Mouse (Mus musculus) liver, embryonic 14.5 days (tissue): ENCODE measurements around the gene Apool. TPM values are rescaled to one million over a fixed set of nuclear protein-coding genes. Genes with fewer than 3 reads are reported as not detected.
"Not testable (repeated sequence)": the region's sequence is repeated elsewhere in the genome, so short reads cannot be mapped to it uniquely, and the experiment has no call there.

Experiments used
- ATAC-seq: fragments of 200-750 bp; cut with Nextera tagmentation; 2 replicates; pipeline ENCODE4 v1.8.0; 2017; ENCODE audit warnings: moderate number of reproducible peaks, mild to moderate bottlenecking, moderate library complexity; ENCODE audit not compliant: insufficient read depth
- DNase-seq, 3 experiments: peaks; one replicate each; pipeline ENCODE4 v3.0.0-alpha.2; 2012 to 2013; ENCODE audit warnings: low read depth in 3 of 3, low spot score in 3 of 3
- H3K27ac ChIP-seq: fragments of 300-500 bp; sonication (generic); 2 replicates; pipeline ENCODE4 v1.5.1; 2014; ENCODE audit warnings: moderate library complexity, mild to moderate bottlenecking, control low read depth, inconsistent platforms
- H3K27me3 ChIP-seq: fragments of 300-500 bp; sonication (generic); 2 replicates; pipeline ENCODE4 v1.6.1; 2014; ENCODE audit warnings: mild to moderate bottlenecking, low read length, moderate library complexity; ENCODE audit not compliant: control insufficient read depth, insufficient read depth
- H3K36me3 ChIP-seq: fragments of 300-500 bp; sonication (generic); replicated peaks from 2 replicates; pipeline ENCODE4 v1.6.1; 2014; ENCODE audit warnings: low read depth; ENCODE audit not compliant: control insufficient read depth, insufficient read depth
- H3K4me1 ChIP-seq, 2 experiments: fragments of 200-500 bp in 1 of 2; fragments of 300-500 bp in 1 of 2; sonication (generic) in 1 of 2; replicated peaks; 2 replicates each; pipeline ENCODE4 v1.6.1; 2012 to 2014; ENCODE audit warnings: antibody characterized with exemption in 1 of 2, inconsistent platforms in 1 of 2, low read length in 1 of 2; ENCODE audit not compliant: control insufficient read depth in 2 of 2, insufficient read depth in 2 of 2
- H3K4me2 ChIP-seq: fragments of 300-500 bp; sonication (generic); 2 replicates; pipeline ENCODE4 v1.6.1; 2014; ENCODE audit warnings: low read depth, mild to moderate bottlenecking, control low read depth, moderate library complexity
- H3K4me3 ChIP-seq, 2 experiments: fragments of 200-500 bp in 1 of 2; fragments of 300-500 bp in 1 of 2; sonication (generic) in 1 of 2; 2 replicates each; pipeline ENCODE4 v1.5.1; 2012 to 2014; ENCODE audit warnings: low read depth in 2 of 2, low read length in 2 of 2, mild to moderate bottlenecking in 2 of 2, control low read depth in 1 of 2, inconsistent platforms in 1 of 2, moderate library complexity in 1 of 2; ENCODE audit not compliant: insufficient read depth in 1 of 2
- H3K9ac ChIP-seq: fragments of 300-500 bp; sonication (generic); replicated peaks from 2 replicates; pipeline ENCODE4 v1.6.1; 2014; ENCODE audit warnings: mild to moderate bottlenecking, control low read depth, moderate library complexity
- H3K9me3 ChIP-seq: fragments of 300-500 bp; sonication (generic); 2 replicates; pipeline ENCODE4 v1.6.1; 2016; ENCODE audit warnings: low read length, mixed read lengths; ENCODE audit not compliant: control insufficient read depth
- CTCF ChIP-seq: IDR thresholded peaks from 2 replicates; pipeline ENCODE4 v1.5.1; 2016; ENCODE audit warnings: antibody characterized with exemption, low read depth, control low read depth
- EP300 ChIP-seq: IDR thresholded peaks from 2 replicates; pipeline ENCODE4 v1.6.1; 2016; ENCODE audit warnings: antibody characterized with exemption, low read depth
- WGBS: fragments of 180-500 bp; shearing (Covaris S2); extraction: QIAGEN DNeasy Blood & Tissue Kit; methylation state at CpG from one replicate; pipeline ENCODE4 v1.1.7; 2014; ENCODE audit not compliant: insufficient replicate concordance; 5-methylcytosine and 5-hydroxymethylcytosine counted together
- polyA plus RNA-seq, 2 experiments: library from polyadenylated mRNA; depleted of rRNA in 1 of 2; stranded (reverse) in 1 of 2; unstranded in 1 of 2; fragments of >200 nt; fragmentation: Nextera tagmentation in 1 of 2; extraction: Ambion mirVana in 1 of 2; gene quantifications; 2 replicates each; pipeline versions ENCODE4 v1.2.1 to v1.2.3; 2012 to 2014

Apool gene
- polyA plus RNA-seq, 2 experiments, result 7.8 to 22.7 TPM

DNA sequence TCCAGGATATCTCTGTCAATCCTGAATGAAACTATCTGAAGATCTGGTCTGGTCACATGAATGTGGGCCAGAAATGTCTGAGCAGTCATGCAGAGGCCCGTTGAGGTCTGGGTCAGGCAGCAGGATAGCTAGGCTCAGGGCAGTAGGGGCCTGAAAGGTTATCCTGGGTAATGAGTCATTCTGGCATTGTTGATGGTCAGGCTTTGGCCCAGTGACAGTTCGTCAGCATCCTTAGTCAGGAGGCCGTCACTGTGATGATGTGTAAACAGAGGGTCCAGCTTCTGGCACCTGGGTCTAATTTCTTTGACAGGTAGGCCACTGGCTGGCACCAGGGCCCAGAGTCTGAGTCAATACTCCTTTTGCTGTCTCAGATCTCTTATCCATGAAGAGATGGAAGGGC is 28.4 kb downstream of the Apool start:
- no peak overlapping the region for H3K9ac ChIP-seq
- no peak overlapping the region for H3K4me3 ChIP-seq
- no peaks in the 10 kb centered on the region for H3K27me3 ChIP-seq
- TF ChIP-seq CTCF (no peak), EP300 (no peak)
- H3K4me2 ChIP-seq, result no peak overlapping the region
- ATAC-seq (no peak), DNase-seq (no peak)
- no peaks in the 10 kb centered on the region for H3K9me3 ChIP-seq
- WGBS, result 68% methylated on average over 3 of the region's 3 CpGs
- no peaks in the 10 kb centered on the region for H3K36me3 ChIP-seq
- H3K4me1 ChIP-seq, result no peaks in the 10 kb centered on the region
- H3K27ac ChIP-seq, result no peak overlapping the region

DNA sequence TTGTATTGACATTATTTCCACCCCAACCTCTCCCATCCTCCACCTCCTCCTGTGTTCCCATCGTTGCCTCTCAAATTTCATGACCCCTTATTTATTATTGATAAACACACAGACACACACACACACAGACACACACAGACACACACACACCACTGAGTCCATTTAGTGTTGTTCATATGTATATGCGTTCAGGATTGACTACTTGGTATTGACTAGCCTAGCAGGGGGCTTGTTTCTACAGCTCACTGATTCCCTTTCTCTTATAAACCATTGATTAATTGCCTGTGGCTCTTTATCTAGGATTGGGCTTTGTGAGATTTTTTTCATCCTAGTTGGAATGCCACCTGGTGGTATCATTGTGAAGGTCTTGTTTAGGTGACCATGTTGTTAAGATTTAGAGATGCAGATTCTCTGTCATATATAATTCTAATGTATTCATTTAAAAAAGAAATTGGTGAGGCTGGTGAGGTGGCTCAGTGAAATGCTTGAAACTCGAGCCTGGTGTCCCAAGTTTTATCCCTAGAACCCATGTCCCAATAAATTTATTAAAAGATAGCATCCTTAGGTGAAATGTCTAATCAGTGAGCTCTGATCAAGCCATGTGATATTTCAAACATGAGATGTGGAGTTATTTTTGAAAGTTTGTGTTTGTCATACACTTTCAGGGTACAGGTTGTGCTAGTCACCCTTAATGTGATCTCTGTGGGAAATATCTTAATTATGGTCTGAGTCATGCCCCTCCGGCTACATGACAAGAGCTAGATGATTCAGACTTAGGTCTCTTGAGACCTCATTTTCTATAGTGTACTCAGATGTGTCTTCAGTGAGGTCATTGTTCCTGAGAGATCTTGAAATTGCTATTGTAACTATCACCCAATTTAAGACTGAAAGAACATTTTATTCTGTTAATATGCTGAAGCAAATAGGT is 36.6 kb downstream of the Apool start:
- Histone ChIP-seq H3K27me3 (no peaks in the 10 kb centered on the region), H3K9ac (no peak overlapping the region), H3K4me3 (no peak overlapping the region), H3K36me3 (no peaks in the 10 kb centered on the region), H3K27ac (no peak overlapping the region), H3K4me2 (no peak overlapping the region), H3K9me3 (no peaks in the 10 kb centered on the region), H3K4me1 (no peaks in the 10 kb centered on the region)
- DNase-seq (no peak), ATAC-seq (no peak)
- 64% methylated on average over 4 of the region's 4 CpGs for WGBS
- TF ChIP-seq EP300, result no peak
- TF ChIP-seq CTCF, result no peak

GRCm38 (mm10) chrX:112348395-112348791 is 37.3 kb downstream of the Apool start:
- no peaks in the 10 kb centered on the region for H3K9me3 ChIP-seq
- H3K27ac ChIP-seq, result no peak overlapping the region
- no peak for ATAC-seq
- no peak overlapping the region for H3K4me2 ChIP-seq
- no peaks in the 10 kb centered on the region for H3K36me3 ChIP-seq
- no peak for TF ChIP-seq EP300
- TF ChIP-seq CTCF, result peak; percentile 24; the same call in 1 of the 2 replicates
- H3K27me3 ChIP-seq, result no peaks in the 10 kb centered on the region
- no peak overlapping the region for H3K4me3 ChIP-seq
- 60% methylated on average over 3 of the region's 3 CpGs for whole genome bisulfite sequencing
- no peak for DNase-seq
- no peak overlapping the region for H3K9ac ChIP-seq
- H3K4me1 ChIP-seq, result no peaks in the 10 kb centered on the region

DNA sequence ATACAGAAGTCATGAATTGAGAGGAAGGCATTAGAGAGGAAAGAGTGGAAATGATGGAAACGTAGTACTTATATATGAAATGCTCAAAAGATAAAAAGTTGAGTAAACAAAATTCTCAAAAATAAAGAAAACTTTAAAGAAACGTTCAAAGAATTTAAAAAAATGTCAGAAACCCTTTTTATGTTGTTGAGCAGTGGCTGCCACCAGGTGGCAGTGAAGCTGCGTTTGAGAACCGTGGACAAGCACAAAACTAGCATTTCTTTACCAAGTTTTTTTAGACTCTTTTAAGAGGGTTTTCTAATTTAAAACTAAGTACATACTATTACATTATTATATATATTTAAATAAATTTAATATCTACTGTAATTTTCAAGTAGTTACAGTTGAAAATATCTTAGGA is 57.3 kb downstream of the Apool start:
- no peaks in the 10 kb centered on the region for H3K27me3 ChIP-seq
- H3K4me2 ChIP-seq, result no peak overlapping the region
- H3K9ac ChIP-seq, result no peak overlapping the region
- no peaks in the 10 kb centered on the region for H3K9me3 ChIP-seq
- DNase-seq (no peak), ATAC-seq (no peak)
- H3K4me1 ChIP-seq, result no peaks in the 10 kb centered on the region
- TF ChIP-seq CTCF (peak; percentile 11; the same call in 1 of the 2 replicates), EP300 (no peak)
- no peak overlapping the region for H3K27ac ChIP-seq
- no peak overlapping the region for H3K4me3 ChIP-seq
- WGBS, result 34% methylated on average over 4 of the region's 4 CpGs
- H3K36me3 ChIP-seq, result no peaks in the 10 kb centered on the region

DNA sequence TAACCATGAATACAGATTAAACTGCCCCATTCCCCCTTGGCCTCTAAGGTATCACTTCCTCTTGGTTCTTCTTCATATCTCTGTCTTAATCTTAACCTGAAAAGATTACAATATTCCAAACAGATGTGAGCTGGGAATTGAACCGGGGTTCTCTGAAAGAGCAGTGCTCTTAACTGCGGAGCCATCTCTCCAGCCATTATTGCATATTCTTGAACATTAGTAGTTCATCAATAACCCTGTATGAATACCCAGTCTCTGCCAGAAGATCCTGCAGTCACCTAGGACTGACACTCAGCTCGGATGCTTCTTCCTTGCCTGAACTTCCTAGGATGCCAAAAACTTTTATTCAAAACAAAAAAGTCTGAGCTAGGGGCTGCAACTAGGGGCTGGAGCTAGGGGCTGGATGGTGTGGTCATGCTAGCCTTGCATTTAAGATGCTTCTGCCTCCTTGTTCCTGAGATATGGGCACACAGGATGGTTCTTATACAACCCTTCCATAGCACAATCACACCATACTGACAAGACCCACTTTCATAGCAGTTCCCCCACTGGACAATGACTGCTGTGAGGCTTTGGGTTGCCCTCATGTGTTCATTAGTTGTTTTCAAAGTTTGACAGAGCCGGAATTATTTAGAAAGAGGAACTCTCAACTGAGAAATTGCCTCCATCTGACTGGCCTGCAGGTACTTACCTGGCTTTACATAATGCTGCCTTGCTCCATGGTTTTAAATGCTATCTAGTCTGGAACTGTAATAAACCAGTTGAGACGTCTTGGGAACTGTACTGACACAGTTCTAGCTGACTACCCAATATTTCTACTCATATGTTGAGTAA is 59.7 kb downstream of the Apool start:
- not testable (repeated sequence) for H3K9me3 ChIP-seq, H3K36me3 ChIP-seq, H3K9ac ChIP-seq, H3K4me2 ChIP-seq, H3K27ac ChIP-seq, H3K4me1 ChIP-seq, H3K27me3 ChIP-seq, H3K4me3 ChIP-seq
- DNase-seq (peak in 2 of 3 experiments; percentile 1 to 19), ATAC-seq (peak; percentile 96)
- 65% methylated on average over 5 of the region's 5 CpGs for WGBS
